Mouse (Mus musculus) heart, embryonic 10.5 days (tissue): ENCODE measurements around the gene Aco2. TPM values are rescaled to one million over a fixed set of nuclear protein-coding genes. Genes with fewer than 3 reads are reported as not detected.

Experiments used
- DNase-seq: peaks from one replicate; pipeline ENCODE4 v3.0.0-alpha.2; 2017; ENCODE audit warnings: low spot score
- H3K27ac ChIP-seq: fragments of 300-500 bp; sonication (generic); 2 replicates; pipeline ENCODE4 v1.5.1; 2016; ENCODE audit warnings: mild to moderate bottlenecking
- H3K27me3 ChIP-seq: fragments of 300-500 bp; sonication (generic); 2 replicates; pipeline ENCODE4 v1.6.1; 2016; ENCODE audit warnings: mild to moderate bottlenecking; ENCODE audit not compliant: poor library complexity, insufficient read depth, severe bottlenecking
- H3K36me3 ChIP-seq: fragments of 300-500 bp; sonication (generic); 2 replicates; pipeline ENCODE4 v1.6.1; 2016; ENCODE audit warnings: mild to moderate bottlenecking, moderate library complexity
- H3K4me1 ChIP-seq: fragments of 300-500 bp; sonication (generic); 2 replicates; pipeline ENCODE4 v1.6.1; 2016; ENCODE audit warnings: mild to moderate bottlenecking
- H3K4me3 ChIP-seq: fragments of 300-500 bp; sonication (generic); 2 replicates; pipeline ENCODE4 v1.5.1; 2016; ENCODE audit warnings: mild to moderate bottlenecking, moderate library complexity
- H3K9me3 ChIP-seq: fragments of 300-500 bp; sonication (generic); 2 replicates; pipeline ENCODE4 v1.6.1; 2016; ENCODE audit warnings: mild to moderate bottlenecking, moderate library complexity
- WGBS: fragments of 180-500 bp; shearing (Covaris S2); methylation state at CpG from one replicate; pipeline ENCODE4 v1.1.7; 2016; 5-methylcytosine and 5-hydroxymethylcytosine counted together
- polyA plus RNA-seq: library from polyadenylated mRNA; unstranded; fragments of >200 nt; fragmentation: Nextera tagmentation; extraction: Ambion mirVana; gene quantifications from 2 replicates; pipeline ENCODE4 v1.2.1, GENCODE M21; 2016

The Aco2 gene
- polyA plus RNA-seq, 1 experiment from 2014 or later = 320 TPM

- 82% methylated on average over 9 of the region's 9 CpGs for WGBS
- H3K27ac ChIP-seq = 0 out of 2 replicates have a peak overlapping the region, but pooled peaks have one; percentile 22
- no peak overlapping the region for H3K4me3 ChIP-seq
- no peaks in the 10 kb centered on the region for H3K9me3 ChIP-seq
- peaks cover 59% of the 10 kb centered on the region for H3K36me3 ChIP-seq
- H3K4me1 ChIP-seq = peaks cover 31% of the 10 kb centered on the region
- H3K27me3 ChIP-seq = no peaks in the 10 kb centered on the region
- no peak for DNase-seq
These were observed 23.0 kb upstream of the Aco2 start for GRCm38 (mm10) chr15:81849104-81849503.

- Histone ChIP-seq H3K4me1 (peaks cover 33% of the 10 kb centered on the region), H3K27me3 (no peaks in the 10 kb centered on the region), H3K9me3 (no peaks in the 10 kb centered on the region), H3K36me3 (peaks cover 65% of the 10 kb centered on the region), H3K27ac (no peak overlapping the region), H3K4me3 (no peak overlapping the region)
- no peak for DNase-seq
- WGBS = 83% methylated on average over 14 of the region's 14 CpGs
These were observed 21.4 kb upstream of the Aco2 start for GRCm38 (mm10) chr15:81850718-81851117.

GRCm38 (mm10) chr15:81851375-81851774 lies 20.7 kb upstream of the Aco2 start:
- DNase-seq = no peak
- H3K27me3 ChIP-seq = no peaks in the 10 kb centered on the region
- H3K4me1 ChIP-seq = peaks cover 28% of the 10 kb centered on the region
- H3K36me3 ChIP-seq = peaks cover 65% of the 10 kb centered on the region
- H3K4me3 ChIP-seq = no peak overlapping the region
- 94% methylated on average over 15 of the region's 15 CpGs for WGBS
- H3K27ac ChIP-seq = no peak overlapping the region
- no peaks in the 10 kb centered on the region for H3K9me3 ChIP-seq

GRCm38 (mm10) chr15:81852411-81853000 lies 19.6 kb upstream of the Aco2 start:
- H3K27ac ChIP-seq = no peak overlapping the region
- H3K4me1 ChIP-seq = peaks cover 25% of the 10 kb centered on the region
- no peak overlapping the region for H3K4me3 ChIP-seq
- H3K27me3 ChIP-seq = no peaks in the 10 kb centered on the region
- DNase-seq = no peak
- H3K36me3 ChIP-seq = peaks cover 64% of the 10 kb centered on the region
- no peaks in the 10 kb centered on the region for H3K9me3 ChIP-seq
- WGBS = 83% methylated on average over 9 of the region's 9 CpGs

- H3K27ac ChIP-seq = no peak overlapping the region
- no peaks in the 10 kb centered on the region for H3K27me3 ChIP-seq
- WGBS = 85% methylated on average over 7 of the region's 7 CpGs
- DNase-seq = no peak
- H3K9me3 ChIP-seq = no peaks in the 10 kb centered on the region
- H3K36me3 ChIP-seq = peaks cover 58% of the 10 kb centered on the region
- H3K4me3 ChIP-seq = no peak overlapping the region
- peaks cover 25% of the 10 kb centered on the region for H3K4me1 ChIP-seq
These were observed 19.0 kb upstream of the Aco2 start for GRCm38 (mm10) chr15:81853081-81853480.

- peaks cover 34% of the 10 kb centered on the region for H3K36me3 ChIP-seq
- H3K27me3 ChIP-seq = no peaks in the 10 kb centered on the region
- 1% methylated on average over 28 of the region's 28 CpGs for WGBS
- peak overlapping the region; percentile 95 for H3K27ac ChIP-seq
- peaks cover 20% of the 10 kb centered on the region for H3K4me1 ChIP-seq
- no peaks in the 10 kb centered on the region for H3K9me3 ChIP-seq
- DNase-seq = peak; percentile 96
- peak overlapping the region; percentile 88 for H3K4me3 ChIP-seq
These were observed 15.9 kb upstream of the Aco2 start for GRCm38 (mm10) chr15:81856030-81856790.

- Histone ChIP-seq H3K4me1 (peaks cover 20% of the 10 kb centered on the region), H3K27me3 (no peaks in the 10 kb centered on the region), H3K4me3 (peak overlapping the region; percentile 88), H3K36me3 (peaks cover 25% of the 10 kb centered on the region), H3K9me3 (no peaks in the 10 kb centered on the region), H3K27ac (peak overlapping the region; percentile 95)
- WGBS = 2% methylated on average over 14 of the region's 14 CpGs
- DNase-seq = no peak
These were observed 15.0 kb upstream of the Aco2 start for GRCm38 (mm10) chr15:81856938-81857723.

- no peaks in the 10 kb centered on the region for H3K9me3 ChIP-seq
- peak overlapping the region; percentile 88 for H3K4me3 ChIP-seq
- DNase-seq = peak; percentile 84
- peak overlapping the region; percentile 95 for H3K27ac ChIP-seq
- H3K4me1 ChIP-seq = peaks cover 18% of the 10 kb centered on the region
- H3K36me3 ChIP-seq = peaks cover 19% of the 10 kb centered on the region
- no peaks in the 10 kb centered on the region for H3K27me3 ChIP-seq
- 0% methylated on average over 33 of the region's 33 CpGs for whole genome bisulfite sequencing
These were observed 14.4 kb upstream of the Aco2 start for GRCm38 (mm10) chr15:81857724-81858116.

- WGBS = under 1% methylated on average over 23 of the region's 23 CpGs
- Histone ChIP-seq H3K4me3 (peak overlapping the region; percentile 88), H3K27ac (peak overlapping the region; percentile 95), H3K27me3 (no peaks in the 10 kb centered on the region), H3K9me3 (no peaks in the 10 kb centered on the region), H3K4me1 (peaks cover 18% of the 10 kb centered on the region), H3K36me3 (peaks cover 15% of the 10 kb centered on the region)
- DNase-seq = peak; percentile 94
These were observed 14.0 kb upstream of the Aco2 start for GRCm38 (mm10) chr15:81858138-81858516.

GRCm38 (mm10) chr15:81858517-81859329 lies 13.4 kb upstream of the Aco2 start, which contains the start of gene Tob2:
Gene Tob2 (minus strand): TSS chr15:81858796.
- peak; percentile 87 for DNase-seq
- Histone ChIP-seq H3K27ac (peak within 1 kb of the TSS; percentile 95), H3K4me1 (peaks cover 18% of the 10 kb centered on the region), H3K27me3 (no peaks in the 10 kb centered on the region), H3K4me3 (peak within 1 kb of the TSS; percentile 88), H3K36me3 (peaks cover 10% of the 10 kb centered on the region; the same call in 1 of the 2 replicates), H3K9me3 (no peaks in the 10 kb centered on the region)
- WGBS = under 1% methylated on average over 44 of the region's 44 CpGs

GRCm38 (mm10) chr15:81859330-81860255 lies 12.5 kb upstream of the Aco2 start:
- Histone ChIP-seq H3K36me3 (peaks cover 10% of the 10 kb centered on the region; the same call in 1 of the 2 replicates), H3K27ac (peak overlapping the region; percentile 95), H3K27me3 (no peaks in the 10 kb centered on the region), H3K4me1 (peaks cover 18% of the 10 kb centered on the region), H3K4me3 (peak overlapping the region; percentile 88), H3K9me3 (no peaks in the 10 kb centered on the region)
- peak; percentile 98 for DNase-seq
- whole genome bisulfite sequencing = under 1% methylated on average over 39 of the region's 39 CpGs
